Mouse (Mus musculus) R1 (cell line): ENCODE results near the gene Pax8.

Experiments used
- DNase-seq: peaks from one replicate; pipeline ENCODE4 v3.0.0-alpha.2; 2018; ENCODE audit warnings: low read depth, low spot score

Gene Pax8

DNA sequence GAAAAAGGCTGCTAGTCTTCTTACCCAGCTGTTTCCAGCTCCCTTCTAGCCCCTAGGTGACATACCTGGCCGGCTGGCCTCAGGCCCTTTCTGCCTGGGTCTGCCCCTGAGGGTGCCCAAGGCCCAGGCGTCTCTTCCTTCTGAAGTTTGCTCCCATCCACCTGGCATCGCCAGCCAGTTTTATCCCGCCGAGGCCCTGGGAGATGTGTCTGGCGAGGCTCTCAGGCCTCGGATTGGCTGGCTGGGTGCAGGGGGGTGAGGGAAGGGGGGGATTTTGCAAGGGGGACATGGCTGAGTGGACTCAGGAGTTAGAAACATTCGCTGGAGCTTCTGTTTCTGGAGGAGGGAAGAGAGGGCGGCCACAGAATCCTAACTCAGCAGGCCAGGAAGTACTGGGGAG, at the start of gene Pax8:
TSS of gene Pax8 (minus strand) at position 180 of the 400 bp plus-strand sequence.
- DNase-seq: peak; percentile 4

DNA sequence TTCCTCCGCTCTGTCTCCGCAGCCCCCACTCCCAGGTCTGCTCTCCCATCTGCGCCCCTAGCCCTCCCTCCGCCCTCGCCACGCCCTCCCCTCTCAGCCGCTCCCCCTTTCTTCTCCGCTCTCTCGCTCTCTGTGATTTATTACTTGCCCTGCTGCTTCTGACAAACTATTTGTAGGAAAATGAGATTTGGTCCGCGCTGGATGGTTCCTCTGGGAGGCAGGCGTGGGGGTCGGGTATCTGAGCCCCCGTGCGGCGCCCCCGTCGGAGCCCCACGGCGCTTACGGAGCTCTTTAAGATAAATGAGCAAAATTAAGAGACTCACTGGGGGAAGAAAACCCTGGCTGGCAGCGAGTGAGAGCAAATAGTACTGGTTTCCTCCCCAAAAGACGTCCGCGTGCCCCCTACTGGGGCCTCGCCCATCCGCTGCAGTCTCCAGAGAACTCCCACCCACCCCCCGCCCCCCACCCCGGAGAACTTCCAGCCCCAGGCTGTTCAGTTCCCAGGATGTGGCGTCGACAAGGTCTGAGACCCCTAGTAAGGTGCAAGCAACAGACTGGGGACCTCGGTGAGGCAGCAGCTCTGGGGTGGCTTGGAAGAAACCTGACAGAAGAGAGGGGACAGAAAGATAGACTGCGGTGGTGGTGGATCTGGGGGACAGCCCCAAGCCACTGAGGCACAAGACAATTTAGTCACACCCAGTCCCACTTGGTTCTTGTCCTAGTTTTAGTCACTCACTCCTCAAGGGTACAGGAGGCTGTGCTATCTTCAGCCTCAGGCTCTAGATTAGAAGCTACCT, 46.2 kb upstream of the Pax8 start:
- peak; percentile 56 for DNase-seq

DNA sequence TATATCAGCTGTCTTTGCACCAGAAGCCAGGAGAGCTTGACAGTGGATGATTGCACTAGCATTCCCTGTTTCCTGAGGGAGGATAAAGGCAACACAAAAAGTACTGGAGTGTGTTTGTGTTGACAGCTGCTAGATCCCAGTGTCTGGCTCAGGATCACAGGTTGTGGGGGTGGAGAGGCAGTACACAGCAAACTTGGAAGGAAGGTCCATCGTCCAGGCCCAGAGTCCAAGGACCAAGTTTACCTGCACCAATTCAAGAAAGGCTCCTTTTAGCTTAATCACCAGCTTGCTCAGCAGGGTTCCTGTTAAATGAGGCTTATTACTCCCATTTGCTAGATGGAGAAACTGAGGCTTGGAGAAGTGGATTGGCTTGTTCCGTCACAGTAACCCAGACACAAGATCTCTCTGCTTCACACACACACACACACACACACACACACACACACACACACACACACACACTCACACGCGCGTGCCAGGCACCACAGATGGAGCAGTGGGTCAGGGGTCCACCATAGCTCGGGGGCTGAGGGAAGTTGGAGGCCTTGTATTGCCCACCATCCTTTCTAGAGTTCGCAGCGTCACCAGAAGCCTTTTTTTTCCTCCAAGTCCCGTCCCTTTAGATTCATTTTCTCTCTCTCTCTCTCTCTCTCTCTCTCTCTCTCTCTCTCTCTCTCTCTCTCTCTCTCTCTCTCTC, 45.3 kb upstream of the Pax8 start:
- no peak for DNase-seq

DNA sequence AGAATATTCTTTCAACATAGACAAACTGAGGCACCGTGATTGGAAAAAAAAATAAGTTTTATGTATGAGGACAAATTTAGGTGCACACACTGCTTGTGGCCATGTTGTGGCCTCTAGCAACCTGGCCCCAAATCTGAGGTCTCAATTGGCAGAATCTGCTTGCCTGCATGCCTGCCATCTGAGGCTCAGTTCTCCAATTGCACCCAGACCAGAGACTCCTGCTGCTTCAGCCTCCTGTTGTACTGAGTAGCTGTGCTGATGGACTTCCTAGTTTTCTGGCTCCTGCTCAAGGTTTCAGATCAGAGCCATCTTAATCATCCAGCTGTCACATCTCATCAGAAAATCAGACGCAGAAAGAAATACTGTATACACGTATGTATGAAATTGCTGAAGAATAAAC, 41.5 kb upstream of the Pax8 start:
- no peak for DNase-seq

DNA sequence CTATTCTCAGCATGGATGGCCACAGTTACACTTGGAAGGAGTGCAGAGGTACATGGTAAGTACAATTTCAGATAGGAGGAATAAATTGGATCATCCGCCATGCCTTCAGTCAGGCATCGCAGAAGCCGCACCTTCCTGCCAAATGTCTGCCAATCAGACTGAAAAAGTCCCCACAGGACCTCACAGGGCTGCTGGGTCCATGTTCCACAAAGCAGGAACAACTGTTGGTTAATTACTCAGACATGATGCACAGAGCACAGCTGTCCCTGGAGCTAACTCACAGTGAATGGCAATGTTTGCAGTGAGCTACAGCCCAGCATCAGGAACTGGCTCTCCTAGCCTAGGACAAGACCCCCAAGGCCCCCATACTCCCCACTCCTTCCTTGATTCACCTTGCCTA, 32.0 kb upstream of the Pax8 start:
- DNase-seq: no peak

DNA sequence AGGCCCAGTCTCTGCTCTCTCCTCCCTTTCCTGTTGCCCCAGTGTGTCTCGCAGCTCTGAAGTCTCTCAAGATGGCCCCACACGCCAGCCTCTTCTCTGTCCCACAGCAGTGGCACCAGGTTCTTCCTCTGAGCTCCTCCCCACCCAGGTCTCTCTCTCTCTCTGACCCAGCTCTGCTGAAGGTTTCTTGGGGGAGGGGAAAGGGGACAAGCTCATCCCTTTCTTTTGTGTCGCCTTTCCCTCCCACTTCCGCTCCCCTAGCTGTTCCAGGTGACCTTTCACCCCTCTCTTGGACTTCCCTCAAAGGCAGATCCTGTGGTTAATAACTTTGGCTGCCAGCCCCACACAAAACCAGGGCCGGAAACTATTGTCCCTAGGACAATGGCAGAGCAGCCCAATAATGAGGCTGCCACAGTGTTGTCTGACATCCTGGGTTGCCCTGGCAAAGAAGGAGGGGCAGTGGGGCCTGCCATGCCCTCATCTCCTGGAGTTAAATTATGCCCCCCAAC, 27.6 kb upstream of the Pax8 start:
- peak; percentile 94 for DNase-seq

DNA sequence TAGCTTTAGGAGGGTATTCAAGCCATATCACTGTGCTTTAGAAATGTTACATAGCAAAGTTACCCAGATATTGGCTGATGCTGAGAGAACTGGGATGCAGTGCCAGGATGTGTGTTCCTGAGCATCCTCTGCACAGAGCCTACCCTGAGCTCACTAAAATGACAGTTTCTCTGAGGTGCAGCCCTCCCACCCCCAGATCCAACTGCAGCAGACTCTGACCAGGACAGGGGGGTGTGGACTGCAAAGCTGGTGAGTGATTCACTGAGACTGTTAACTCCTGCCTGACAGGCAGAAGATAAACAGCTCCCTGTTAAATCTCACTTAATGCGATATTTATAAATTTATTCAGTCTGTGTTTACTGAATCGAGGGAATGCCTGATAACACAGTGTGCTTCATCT, 25.5 kb upstream of the Pax8 start:
- DNase-seq: no peak

DNA sequence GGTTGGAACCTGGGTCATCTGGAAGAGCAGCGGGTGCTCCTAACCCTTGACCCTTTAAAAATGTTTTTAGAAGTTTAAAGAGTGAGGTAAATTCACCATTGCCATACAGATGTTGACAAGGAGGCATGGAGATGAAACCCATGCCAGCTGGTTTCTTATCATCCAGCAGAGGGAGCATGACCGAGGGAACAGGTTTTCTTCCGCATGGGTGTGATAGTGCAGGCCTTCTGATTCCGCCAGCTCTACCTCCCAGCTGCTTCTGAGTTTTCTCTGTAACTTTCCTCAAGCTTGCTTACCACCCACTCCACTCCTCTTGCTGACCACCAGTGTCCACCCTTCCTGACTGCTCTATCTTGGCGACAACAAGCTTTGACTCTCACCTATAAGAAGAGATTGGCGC, 15.2 kb upstream of the Pax8 start:
- DNase-seq: peak; percentile 71

DNA sequence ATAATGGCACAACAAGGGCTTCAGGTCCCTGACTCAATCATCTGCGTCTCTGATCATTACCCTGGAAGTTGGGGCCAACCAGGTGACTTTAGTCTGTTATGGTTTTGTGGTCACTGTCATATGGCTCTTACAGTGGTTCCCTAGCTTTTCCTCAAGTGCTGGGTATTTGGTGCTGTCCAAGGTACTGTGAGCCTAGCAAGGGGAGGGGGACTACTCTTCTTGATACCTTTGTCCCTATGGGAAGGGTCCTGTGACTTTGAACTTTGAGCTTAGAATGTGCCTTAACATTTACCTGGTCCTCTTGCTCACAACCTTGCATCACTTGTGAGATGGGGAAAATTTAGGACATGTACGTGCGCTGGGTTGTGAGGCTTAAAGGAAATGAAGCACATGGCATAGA, 13.3 kb upstream of the Pax8 start:
- DNase-seq: peak; percentile 45

DNA sequence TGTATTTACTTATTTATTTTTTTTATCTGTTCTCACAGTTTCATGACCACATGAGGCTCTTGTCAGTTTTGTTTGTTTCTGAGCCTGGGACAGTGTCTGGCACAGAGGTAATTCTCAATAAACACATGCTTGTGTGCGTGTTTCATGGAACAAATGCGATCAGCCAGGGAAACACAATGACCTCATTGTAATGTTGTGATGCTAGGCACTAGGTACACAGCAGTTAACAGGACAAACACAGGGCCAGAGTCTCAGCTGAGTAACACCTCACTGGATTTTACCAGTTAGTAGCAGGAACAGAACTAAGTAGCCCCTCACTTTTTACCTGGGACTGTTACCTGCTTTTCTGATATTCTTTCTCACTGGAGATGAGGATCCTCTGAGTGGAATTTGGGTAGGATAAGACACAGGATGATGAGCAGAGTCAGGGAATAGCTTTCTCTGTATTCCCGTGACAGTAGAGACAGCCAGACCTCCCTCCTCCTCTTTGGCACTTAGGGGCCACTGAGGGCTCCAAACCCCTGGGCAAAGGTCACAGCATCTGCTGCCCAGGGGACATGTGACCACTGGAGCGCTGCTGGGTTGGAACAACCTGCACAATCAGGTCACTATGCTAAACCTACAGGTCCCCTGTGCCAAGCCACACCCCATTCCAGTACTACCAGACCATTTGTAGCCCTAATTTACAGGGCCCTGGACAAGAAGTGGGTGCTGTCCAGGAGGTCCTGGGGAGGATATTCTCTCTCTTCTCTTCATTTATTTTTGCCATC, 11.8 kb upstream of the Pax8 start:
- DNase-seq: no peak

DNA sequence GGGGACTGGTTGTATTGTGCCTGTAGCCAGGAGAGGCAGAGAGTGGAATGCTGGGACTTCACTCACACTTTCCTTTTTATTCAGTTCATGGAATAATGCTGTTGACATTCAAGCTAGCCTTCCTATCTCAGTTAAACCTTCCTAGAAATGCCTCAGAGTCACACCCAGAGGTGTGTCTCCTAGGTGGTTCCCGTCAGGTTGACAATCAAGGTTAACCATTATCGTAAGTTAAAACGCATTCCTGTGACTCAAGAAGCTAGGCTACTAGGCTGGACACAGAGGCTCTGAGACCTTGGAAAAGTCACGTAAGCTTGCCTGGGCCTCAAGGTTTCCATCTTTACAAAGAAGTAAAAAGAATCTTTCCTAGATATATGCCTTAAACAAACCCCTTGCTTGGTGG, 10.0 kb upstream of the Pax8 start:
- DNase-seq: peak; percentile 61

DNA sequence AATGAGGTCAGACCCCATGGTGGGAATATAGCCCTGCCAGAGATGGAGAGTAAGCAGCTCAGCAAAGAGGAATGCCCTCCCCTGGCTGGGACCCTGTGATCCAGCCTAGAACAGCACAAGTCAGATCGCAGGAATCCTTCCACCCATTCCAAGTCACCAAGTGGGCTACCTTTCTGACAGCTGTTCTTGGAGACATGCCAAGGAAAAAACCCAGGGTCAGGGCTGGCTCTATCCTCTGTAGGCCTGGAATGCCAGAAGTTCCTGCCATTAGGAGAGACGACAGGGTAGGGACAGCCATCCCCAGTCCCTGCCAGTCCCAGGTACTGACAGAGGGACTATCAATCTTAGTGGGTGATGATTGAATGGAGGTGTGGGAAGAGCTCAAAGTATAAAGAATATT, 4.5 kb upstream of the Pax8 start:
- peak; percentile 21 for DNase-seq

DNA sequence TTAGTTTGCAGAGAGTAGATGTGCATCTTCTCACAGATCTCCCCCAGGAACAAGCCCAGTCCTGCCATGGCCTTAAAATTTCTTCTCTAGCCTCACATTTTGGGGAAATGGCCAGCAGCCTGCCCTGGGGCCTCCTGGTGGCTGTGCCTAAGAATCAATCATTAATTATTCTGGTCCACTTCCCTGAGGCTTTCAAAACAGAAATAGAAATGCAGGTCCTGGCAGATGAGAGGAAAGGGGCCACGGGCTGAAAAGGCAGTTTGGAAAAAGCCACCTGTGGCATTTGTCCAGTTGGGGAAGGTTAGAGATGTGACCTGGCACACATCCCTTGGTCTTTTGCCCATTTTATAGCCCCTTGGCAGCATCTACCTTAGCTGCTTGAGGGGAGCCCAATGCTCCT, 3.8 kb upstream of the Pax8 start:
- DNase-seq: no peak

DNA sequence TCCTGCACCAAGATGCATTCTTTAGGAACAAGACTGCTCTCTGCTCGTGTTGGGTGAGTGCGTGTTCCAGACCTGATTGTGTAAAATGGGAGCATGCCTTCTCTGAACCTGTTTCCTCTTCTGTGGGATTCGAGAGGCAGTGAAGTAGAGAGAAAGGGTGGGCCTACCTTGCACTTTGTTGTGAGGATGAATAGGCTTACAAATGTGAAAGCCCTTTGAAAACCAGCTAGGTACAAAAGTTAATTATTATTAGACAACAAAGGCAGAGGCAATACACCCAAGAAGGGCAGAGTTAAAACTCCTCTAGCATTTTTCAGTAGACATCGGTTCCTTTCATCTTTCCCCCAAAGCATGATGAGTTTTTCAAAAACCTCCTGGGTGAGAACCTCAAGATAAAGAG, 3.2 kb upstream of the Pax8 start:
- no peak for DNase-seq

DNA sequence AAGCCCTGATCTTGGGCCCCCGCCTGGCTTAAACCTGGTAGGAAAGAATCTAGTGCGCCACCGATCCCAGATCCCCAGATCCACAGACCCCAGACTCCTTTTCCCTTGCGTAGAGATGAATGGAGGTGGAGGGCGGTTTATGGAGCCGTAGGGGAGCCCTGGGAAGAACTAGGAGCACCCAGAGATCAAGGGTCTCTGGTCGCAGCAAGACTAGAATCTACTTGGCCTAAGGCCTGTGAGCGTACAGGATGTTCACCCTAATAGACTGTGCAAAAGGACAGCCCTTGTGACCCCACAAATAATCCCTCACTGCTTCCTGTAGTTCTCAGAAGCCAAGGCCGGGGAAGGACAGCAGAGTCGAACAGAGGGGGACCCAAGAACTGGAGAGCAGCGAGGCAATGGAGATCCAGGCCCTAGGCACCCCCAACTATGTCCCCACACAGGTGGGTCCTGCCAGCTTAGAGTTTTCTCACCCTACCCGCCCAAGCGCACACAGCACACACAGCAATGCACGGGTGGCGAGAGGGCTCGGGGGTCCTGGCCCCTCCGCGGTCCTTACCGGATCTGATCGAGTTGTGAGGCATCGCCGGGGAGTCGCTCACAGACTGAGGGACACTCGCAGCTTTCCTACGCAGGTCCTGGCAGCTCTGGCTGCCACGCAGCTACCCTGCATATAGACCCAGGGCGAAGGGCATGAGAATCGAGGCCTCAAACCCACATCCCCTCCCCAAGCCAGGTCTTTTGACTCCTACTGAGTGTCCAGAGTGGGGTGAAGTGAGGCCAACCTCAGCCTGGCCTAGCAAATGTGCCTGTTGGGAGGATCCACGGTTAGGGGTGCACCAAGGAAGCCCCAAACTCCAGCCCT, 653 bp downstream of the Pax8 start:
- DNase-seq: no peak

DNA sequence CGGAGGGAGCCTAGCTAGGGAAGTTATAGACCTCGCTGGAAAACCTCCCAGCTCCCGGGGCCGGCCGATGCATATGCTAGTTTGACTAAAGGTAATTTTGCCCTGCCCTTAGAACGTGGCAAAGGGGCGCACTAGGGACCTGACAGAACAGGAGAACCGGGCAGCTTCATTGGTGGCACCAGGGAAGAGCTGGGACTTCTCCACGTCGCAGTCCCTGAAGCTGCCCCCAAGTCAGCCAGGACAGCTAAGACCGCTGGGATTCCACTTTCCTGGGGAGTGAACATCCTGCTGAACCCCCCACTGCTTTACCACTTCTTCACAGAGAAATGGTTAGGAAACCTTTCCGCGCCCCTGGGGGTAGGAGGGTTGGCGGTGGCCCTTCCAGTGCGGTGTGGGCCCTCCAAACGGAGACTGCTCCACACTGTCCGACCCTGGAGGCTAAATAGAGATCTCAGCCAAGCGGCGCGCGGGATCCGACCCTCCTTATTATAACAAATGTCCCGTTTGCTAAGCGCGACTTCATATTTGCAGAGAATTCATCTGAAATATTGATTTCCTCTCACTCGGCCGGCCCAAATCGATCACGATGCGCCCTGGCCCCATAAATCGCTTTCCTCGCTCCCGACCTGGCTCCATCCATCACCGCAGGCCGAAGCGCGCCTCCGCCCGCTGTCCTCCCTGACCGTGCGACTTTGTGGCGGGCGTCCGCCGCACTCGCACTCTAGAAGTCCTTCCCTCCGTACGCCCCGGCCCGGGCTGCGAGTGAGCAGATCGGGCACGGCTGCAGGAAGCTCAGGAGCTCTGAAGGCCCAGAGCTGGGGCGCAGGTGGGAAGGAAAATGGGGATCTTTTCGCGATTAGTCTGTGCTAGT, 1.5 kb downstream of the Pax8 start:
- peak; percentile 43 for DNase-seq

DNA sequence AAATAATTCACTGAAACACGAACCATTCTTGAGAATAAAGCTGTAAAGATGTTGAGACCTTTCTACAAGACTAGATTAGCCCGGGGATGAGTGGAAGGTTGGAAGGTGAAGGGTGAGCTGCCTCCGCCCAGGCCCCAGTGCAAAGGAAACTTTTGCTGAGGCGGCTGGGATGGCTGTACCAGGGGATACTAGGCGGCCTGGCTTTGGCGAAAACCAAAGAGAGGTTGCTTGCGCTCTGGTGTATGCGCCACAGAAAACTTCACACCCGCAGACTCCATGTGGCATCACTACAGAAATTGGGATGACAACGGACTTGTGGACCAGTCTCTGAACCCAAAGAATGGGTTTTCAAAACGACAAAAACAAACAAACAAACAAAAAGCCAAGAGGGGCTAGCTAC, 2.7 kb downstream of the Pax8 start:
- peak; percentile 18 for DNase-seq

DNA sequence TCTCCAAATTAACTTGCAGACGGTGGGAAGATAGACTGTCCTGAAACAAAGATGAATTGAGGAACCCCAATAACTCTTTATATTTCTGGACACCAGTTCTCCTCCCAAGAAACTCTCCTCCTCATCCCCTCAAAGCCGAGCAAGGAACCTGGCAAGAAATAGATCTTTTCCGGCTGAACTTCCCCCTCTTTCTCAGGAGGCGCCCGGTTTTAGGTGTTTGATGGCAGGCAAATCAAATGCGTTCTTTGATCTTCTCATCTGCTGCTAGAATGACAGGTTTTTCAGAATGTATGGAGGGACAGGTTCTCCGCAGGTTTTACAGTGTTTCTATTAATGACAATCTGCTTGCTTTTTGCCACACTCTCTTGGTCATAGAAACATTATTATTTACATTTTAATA, 3.3 kb downstream of the Pax8 start:
- no peak for DNase-seq

DNA sequence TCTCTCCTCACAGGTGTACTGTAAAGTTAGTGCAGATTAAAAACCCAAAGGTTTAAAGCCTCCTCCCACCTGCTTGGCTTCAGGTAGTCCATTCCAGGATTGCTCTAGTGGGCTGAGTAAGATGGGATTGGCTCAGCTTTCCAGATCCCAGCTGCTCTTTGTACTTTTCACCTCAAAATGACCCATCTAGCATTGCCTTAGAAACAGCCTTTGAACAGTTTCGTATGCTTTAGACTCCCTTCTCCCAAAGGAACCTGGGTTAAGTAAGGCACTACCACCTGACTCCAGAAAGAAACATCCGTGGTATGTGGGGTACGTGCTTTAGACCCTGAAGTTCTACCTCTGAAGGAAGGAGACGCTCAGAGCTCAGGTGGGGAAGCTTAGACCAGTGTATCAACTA, 6.3 kb downstream of the Pax8 start:
- no peak for DNase-seq

DNA sequence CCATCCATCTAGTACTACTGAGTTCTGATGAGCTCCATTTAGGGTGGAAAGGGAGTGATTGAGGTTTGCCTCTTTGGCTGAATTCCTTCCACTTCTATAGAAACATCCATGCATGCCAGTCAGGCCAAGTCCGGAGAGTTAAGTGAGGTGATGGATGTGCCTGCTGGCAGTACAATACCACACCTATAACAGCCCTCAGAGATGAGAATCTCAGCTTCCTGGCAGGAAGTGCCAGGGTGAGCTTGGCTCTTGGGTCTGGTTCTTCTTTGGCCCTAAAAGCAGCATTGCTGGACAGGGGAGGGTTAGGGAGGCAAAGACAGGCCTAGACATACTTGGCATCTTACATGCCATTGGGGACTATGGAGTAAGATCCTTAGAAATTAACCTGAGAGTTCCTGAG, 7.0 kb downstream of the Pax8 start:
- no peak for DNase-seq
